Mouse (Mus musculus) kidney, postnatal 25 days (tissue): ENCODE results near the gene Plekha1.

Experiments used
- DNase-seq, 2 experiments: peaks; one replicate each; pipeline ENCODE4 v3.0.0; 2021; ENCODE audit warnings: mixed read lengths in 2 of 2

The Plekha1 gene

GRCm38 (mm10) chr7:130865613-130866591 lies at the start of gene Plekha1:
Gene Plekha1 (plus strand): TSS chr7:130865756.
- peak; percentile 95 to 99 for DNase-seq

DNA sequence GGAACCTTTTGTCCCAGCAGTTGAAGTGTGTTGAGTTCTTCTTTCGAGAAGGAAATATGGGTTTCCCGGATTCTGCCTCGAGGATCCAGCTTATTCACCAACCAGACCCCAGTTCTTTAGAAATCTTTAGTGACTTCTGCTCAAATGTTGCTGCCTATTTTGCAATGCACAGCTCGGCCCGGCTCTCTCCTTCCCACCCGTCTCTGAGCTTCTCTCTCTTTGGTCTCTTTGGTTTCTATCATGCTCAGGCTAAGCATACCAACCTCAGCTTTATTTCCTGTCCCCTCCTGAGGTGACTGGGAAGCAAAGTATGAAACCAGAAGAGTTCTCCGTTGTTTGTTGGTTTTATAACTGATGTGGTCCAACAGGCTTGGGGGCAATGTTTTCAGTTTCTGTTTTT lies 49.3 kb upstream of the Plekha1 start:
- no peak for DNase-seq

GRCm38 (mm10) chr7:130818813-130819212 lies 46.7 kb upstream of the Plekha1 start:
- DNase-seq, result no peak

- peak in 1 of 2 experiments; percentile 30 for DNase-seq
Measured at GRCm38 (mm10) chr7:130819624-130820023, 45.9 kb upstream of the Plekha1 start.

DNA sequence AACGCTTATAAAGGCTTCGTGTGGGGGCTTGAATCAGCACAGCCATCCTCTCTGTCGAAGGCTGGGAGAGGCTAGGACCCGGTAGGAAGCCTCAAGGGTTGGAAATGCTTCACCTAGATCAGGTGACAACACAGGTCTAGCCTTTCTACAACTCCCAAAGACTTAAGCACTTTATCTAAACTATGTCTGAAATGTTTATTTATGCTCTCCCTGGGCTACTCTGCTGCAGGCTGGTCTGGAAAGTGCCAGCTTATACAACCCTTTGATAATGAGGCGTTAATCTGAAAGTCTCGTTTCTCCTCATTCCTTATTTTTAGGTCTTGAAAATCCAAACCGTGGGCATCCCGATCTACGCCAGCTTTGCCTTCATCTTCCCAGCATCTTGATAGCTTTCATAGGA lies 41.6 kb upstream of the Plekha1 start:
- DNase-seq, result no peak

DNA sequence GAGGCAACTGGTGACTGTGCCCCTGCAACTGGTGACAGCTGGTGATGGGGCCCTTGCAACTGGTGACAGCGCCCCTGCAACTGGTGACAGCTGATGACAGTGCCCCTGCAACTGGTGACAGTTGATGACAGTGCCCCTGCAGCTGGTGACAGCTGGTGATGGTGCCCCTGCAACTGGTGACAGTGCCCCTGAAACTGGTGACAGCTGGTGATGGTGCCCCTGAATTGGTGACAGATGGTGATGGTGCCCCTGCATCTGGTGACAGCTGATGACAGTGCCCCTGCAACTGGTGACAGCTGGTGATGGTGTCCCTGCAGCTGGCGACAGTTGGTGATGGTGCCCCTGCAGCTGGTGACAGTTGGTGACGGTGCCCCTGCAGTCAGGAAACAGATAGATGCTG lies 39.2 kb upstream of the Plekha1 start:
- no peak for DNase-seq

GRCm38 (mm10) chr7:130827431-130827830 lies 38.1 kb upstream of the Plekha1 start:
- DNase-seq, result peak; percentile 59 to 81

- no peak for DNase-seq
Measured at GRCm38 (mm10) chr7:130827844-130828403, 37.6 kb upstream of the Plekha1 start.

GRCm38 (mm10) chr7:130828475-130828874 lies 37.1 kb upstream of the Plekha1 start:
- no peak for DNase-seq

DNA sequence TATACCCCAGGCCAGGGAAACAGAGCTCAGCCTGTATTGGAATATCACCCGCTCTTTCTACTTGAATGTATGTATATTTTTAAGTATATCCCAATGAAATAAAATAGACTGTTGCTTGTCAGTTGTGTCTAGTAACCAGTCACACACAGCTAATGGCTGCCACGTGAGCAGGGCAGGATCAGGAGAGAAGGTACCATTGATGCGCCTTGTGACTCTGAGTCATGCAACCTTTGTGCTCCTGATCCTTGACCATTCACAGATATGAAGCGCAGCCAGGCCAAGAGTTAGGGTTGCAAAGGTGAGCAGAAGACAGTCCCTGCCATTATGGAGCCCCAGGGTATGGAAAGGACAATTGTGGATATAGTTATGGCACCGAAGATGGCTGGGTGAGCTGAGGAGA lies 34.0 kb upstream of the Plekha1 start:
- peak; percentile 81 to 89 for DNase-seq

DNA sequence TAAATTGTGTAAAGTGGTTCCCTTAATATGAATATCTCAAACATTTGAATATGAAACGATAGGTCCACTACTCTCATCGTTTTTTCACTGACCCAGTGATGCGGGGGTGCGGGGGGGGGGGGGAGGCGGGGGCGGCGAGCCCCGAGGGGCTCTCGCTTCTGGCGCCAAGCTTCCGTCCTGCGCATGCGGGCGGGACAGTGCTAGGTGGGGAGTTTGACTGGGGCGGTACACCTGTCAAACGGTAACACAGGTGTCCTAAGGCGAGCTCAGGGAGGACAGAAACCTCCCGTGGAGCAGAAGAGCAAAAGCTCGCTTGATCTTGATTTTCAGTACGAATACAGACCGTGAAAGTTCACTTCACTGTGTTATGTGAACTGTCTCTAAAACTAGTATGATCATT lies 31.3 kb upstream of the Plekha1 start:
- peak; percentile 46 to 57 for DNase-seq

- DNase-seq, result peak; percentile 78 to 80
Measured at GRCm38 (mm10) chr7:130834958-130835861, 30.3 kb upstream of the Plekha1 start.

GRCm38 (mm10) chr7:130836066-130836465 lies 29.5 kb upstream of the Plekha1 start:
- peak; percentile 34 to 73 for DNase-seq

- peak; percentile 86 to 95 for DNase-seq
Measured at GRCm38 (mm10) chr7:130837941-130838657, 27.5 kb upstream of the Plekha1 start.

DNA sequence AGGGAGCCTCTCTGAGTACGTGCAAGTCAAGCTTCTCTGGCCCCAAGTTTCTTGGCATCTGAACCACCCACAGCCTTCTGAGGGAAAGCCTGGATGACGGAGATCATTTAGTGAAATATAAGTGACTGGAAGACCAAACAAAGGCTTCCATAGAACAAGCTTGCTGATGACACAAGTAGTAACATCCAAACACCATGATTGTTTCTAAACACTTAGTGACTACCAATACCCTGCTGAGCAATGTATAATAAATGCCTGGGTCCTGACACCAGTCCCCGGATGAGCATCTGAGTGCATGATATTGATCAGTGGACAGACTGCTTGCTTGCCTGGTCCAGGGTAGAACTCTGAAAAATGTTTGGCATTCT lies 26.9 kb upstream of the Plekha1 start:
- DNase-seq, result no peak

DNA sequence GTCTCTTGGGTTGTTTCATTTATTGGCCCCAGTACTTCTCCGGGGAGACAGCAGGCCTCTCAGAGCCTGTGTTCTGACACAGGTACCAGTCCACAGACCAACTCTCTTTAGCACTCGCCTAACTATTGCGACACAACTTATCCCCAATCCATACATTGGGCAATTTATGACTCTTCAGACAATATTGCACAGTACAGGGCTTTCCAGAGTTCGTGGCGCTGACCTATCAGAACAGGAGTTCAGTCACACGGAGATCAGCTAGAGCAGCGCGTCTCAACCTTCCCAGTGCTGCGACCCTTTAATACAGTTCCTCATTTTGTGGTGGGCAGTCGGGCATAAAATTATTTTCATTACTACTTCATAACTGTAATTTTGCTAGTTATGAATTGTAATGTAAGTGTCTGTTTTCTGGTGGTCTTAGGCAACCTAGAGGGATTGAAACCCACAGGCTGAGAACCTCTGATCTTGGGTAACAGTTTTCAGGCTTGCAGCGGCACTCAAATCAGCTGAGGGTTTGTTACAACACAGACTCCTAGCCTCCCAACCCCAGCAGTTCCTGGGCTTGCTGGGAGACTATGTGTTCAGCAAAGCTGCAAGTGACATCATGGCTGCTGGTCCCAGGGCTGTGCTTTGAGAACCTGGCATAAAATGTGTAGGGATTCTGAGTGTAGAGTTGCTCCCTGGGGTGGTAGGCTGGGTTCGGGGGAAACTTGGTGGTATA lies 26.0 kb upstream of the Plekha1 start:
- no peak for DNase-seq

DNA sequence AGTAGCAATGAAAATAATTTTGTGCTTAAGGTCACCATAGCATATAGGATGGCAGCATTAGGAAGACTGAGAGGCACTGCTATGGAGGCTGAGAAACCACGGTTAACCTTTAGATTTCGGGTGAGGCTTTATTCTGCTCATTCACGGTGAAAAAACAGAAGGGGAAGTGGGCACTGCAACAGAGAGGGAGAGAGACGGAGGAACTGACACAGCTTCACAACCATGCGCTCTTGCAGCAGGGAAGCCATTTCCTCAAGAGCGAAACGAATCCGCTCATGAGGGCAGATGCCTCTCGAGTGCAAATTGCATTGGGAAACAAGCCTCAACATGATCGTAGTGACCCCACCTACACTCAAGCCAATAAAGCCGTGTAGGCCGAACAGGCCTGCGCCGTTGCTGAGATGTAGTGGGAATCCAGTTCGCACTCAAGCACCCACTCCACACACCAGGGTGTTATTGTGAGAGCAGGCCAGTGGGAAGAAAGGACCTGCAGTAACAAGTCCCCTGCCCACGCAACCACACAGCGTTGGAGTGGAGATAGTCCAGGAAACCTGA lies 18.3 kb upstream of the Plekha1 start:
- no peak for DNase-seq

DNA sequence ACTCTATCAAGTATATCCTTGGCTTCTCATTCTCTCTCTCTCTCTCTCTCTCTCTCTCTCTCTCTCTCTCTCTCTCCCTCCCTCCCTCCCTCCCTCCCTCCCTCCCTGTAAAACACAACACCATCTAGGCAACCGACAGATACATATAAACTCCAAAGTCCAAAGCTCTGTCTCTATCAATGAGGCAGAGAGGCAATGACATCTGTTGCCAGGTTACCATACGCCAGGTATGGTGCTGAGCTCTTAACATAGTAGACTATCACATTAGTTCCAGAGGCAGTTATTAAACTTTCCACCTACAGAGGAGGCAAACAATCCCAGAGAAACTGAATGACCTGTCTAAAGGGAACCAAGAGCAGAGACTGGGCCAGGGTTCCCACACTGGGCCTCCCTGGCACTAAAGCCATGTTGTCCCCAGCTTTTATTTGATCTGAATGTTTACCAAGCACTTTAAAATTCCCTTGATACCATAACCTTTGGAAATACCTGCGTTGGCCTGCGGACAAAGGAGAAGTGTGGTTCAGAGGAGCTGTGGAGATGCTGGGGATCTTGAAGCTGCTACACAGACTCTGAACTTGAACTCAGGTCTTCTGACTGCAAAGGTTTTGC lies 10.8 kb upstream of the Plekha1 start:
- no peak for DNase-seq

DNA sequence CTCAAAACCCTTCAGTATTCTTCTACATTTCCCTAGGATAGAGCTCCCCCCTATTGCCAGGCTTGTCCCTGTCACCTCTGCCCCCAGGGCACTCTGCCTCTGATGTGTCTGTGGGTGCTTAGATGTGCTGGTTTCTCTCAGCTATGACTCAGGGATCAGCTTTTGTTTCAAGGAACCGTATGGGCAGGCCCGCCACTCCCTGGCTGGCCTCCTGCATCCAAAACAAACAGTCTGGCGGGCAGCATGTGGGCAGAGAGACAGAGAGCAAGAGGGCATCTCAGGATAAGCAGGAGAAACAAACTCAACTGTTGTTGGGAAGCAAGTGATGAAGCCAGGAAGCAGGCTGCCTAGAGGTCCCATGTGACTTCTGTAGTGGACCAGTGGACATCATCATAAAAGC lies 9.9 kb upstream of the Plekha1 start:
- peak; percentile 41 to 67 for DNase-seq

DNA sequence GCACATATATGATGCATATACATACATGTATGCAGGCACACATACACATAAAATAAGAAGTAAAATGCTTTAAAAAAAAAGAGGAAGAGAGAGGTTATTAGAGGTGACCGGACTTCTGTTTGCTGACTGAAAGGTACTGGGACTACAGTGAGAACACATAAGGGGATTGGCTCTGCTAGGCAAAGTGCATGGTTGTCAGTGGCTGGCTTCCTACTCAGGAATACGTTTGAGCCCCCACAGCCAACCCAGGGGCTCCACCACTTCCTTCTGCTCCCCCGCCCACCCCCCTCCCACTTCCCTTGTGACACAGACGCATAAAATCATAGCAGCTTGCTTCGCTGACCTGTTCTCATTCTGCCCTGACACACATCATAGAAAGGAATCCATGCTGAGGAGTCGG lies 7.6 kb upstream of the Plekha1 start:
- DNase-seq, result no peak

- DNase-seq, result no peak
Measured at GRCm38 (mm10) chr7:130859926-130860325, 5.6 kb upstream of the Plekha1 start.
